Mouse (Mus musculus) thymus, postnatal 14 days (tissue): Measurements from ENCODE around the gene Noto.
"Not testable (repeated sequence)": the region's sequence is repeated elsewhere in the genome, so short reads cannot be mapped to it uniquely, and the experiment has no call there.

ENCODE experiments used
- DNase-seq: peaks from one replicate; pipeline ENCODE4 v3.0.0; 2021

Gene Noto

DNA sequence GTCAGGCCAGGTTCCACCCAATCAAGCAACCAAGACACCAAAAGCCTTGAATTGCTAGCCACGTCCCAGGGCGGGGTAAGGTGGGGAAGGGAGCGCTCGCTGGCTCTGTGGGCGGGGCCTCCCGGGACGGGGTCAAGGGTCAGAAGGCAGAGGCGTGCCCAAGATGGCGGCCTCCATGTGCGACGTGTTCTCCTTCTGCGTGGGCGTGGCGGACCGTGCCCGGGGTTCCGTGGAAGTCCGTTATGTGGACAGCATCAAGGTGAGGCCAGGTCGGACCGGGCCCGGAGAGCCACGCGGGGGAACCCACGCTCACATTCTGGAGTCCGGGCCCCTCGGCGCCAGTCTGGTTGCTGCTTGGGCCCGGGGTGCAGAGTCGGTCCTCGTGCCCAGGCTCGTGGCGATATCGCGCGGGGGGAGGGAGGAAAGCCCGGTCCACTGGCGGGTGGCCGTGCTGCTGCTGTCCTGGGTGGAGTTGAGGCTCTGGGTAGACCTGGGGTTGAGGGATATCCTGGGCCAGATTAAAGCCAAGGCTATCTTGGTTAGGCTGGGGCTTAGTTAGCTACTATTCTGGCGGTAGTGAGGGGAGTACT is 8.3 kb downstream of the Noto start, which contains the start of gene Smyd5:
Smyd5 (plus strand) TSS at position 148 of the 590 bp plus-strand sequence.
- DNase-seq = peak; percentile 90

DNA sequence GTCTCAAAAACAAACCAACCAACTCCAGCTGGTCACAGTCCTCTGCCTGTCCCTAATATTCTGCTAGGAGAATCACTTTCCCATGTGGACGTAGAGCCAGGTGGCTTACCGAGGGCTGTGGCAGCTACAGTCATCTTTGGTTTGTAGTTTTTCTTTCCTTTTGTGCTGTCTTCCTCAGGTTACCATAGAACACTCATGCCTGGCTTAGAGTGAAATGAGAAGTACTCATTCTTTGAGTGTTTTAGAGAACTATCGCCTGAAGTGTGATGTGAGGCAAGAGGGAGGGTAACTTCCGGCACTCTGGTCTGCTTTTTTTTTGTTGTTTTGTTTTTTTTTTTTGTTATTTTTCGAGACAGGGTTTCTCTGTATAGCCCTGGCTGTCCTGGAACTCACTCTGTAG is 10.2 kb downstream of the Noto start:
- no peak for DNase-seq

DNA sequence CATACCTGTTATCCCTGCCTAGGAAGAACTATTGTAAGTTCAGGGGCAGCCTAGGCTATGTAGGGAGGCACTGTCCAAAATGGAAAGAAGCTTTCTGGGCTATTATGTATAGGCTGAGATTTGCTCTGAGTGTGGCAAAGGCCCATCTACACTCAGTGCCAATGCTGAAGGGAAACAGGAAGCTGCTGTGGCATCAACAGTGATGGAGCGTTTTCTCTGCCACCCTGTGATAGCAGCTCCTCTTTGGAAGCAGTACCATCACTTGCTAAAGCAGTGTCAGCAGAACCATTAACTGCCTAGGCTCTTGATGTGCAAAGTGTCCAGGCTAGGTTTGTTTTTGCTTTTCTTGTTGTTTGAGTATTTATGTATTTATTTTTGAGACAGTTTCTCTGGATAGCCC is 12.5 kb downstream of the Noto start:
- no peak for DNase-seq

DNA sequence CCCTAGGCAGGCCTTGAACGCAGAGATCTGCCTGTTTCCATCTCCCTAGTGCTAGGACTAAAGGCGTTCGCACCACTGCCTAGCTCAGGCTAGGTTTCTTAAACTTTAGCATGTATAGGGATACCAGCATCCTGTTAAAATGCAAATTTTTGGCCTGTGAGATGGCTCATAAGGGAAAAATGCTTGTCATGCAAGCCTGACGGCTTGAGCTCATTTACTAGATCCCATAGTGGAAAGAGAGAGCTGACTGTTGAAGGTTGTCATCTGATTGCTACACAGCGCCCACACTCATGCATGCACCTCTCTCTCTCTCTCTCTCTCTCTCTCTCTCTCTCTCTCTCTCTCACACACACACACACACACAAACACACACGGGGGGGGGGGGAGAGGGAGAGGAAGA is 12.9 kb downstream of the Noto start:
- DNase-seq = no peak

DNA sequence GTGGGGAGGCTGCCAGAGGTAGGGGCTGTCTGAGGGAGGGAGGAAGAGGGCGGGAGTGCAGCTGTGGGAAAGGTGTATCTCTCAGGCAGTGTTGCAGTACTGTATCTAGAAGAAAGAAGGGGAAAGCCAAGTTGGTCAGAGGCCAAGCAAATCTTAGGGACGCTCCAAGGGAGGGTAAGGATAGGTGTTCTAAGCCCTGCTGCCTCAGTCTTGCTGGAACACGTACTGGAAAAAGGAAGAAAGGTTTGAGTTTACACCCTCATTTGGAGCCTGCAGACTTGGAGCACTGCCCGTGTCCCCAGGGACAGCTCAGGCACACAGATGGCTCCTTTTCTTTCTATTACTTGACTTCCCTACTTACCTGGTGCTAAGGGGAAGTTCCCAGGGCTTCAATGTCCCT is 17.5 kb downstream of the Noto start:
- DNase-seq = no peak

DNA sequence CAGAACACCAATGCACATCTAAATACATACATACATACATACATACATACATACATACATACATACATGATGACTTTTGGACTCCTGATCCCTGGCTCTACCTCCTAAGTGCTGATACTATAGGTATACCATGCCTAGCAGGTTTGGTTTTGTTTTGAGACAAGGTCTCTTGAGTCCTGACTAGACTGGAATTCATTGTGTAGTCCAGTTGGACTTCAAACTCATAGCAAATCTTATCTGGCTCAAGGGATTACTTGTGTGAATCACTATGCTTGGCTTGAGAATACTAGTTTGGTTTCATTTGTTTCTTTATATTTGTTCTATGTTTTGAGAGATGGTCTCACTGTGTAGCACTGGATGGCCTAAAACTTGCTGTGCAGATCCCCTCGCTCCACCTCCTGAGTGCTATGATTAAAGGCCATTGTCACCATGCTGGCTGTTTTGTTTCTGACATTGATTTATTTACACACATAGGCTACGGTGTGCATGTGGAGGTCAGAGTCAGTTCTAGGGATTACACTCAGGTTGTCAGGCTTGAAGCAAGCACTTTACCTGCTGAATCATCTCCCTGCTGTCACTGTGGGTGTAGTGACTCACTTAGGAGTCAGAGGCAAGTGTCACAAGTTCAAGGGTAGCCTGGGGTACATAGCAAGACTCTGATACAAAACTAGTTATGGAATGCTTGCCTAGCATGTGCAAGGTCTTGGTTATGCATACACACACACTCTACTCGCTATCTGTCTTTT is 20.0 kb downstream of the Noto start:
- no peak for DNase-seq

DNA sequence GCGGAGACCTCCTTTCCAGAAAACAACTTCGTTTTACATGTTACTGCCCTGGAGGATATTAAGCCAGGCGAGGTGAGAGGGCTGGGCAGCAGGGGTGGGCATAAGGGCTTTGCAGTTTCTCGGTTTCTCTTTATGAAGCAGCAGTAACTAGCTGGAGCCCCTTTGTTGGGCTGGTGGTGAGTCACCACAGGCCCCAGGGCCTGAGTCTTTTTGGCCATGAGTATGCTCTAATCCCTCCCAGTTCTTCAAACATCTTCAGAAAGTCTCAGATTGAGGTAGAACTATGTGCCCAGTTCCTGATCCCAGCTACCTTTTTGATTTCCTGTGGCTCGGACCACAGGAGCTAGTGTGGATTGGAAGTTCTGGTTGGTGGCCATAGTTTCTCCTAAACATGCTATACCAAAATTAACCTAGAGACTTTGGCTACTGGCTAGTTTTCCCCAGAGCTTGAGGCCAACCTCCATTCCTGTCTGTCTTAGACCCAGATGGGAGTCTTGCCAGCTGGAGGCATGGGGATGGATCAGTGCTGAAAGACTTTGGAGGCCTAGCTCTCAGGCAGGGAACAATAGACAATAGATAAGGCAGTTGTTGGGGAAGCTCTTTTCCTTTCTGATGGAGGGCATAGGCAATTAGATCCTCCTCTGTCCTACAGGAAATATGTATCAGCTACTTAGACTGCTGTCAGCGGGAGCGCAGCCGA is 20.7 kb downstream of the Noto start:
- no peak for DNase-seq

DNA sequence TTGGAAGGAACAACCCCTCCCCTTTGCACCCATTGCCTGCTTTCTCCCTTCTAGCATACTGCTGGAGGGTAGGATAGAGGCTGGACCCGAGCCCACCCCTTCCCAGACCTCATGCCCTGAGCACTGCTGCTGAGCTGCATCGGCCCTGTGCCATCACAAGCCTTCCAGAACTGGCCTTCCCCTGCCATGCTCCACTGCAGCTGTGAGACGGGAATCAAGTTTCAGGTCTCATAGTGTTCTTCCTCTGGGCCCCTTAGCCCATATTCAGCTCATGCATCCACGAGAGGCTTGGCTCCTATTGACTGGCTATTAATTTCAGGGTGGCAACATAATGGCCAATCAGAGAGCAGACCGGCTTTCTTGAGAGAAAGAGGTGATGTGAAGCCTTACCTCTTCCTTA is 21.6 kb downstream of the Noto start:
- no peak for DNase-seq

DNA sequence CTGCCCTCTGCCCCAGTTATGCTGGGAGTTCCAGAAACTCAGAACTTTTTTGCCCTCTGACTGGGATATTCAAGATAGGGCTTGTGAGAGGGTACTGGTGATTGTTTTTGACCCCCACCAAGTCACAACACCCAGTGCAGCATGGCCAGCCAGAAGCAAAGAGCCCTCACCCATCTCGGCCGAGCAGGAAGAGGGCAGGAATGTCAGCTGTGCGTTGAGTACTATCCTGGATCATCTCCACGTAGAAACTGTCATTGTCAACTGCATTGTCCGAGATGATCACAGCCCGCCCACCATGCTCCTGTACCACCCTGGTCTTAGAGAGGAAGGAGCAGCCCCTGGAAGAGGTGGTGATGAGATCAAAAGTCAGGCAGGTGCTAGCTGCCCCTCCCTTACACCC is 23.7 kb downstream of the Noto start:
- no peak for DNase-seq

DNA sequence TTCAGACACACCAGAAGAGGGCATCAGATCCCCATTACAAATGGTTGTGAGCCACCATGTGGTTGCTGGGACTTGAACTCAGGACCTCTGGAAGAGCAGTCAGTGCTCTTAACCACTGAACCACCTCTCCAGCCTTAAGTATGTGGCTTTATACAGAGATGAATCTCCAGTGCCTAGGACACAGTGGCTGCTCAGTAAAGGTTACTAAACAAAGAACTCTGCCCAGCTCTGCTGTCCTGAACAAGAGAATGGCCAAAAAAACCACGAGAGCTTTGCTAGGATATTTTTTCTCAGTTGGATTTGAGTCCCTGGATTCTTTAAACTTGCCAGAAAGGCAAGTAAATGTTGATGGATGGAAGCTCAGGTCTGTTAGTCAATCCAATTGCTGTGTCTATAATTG is 26.5 kb downstream of the Noto start:
- DNase-seq = not testable (repeated sequence)

DNA sequence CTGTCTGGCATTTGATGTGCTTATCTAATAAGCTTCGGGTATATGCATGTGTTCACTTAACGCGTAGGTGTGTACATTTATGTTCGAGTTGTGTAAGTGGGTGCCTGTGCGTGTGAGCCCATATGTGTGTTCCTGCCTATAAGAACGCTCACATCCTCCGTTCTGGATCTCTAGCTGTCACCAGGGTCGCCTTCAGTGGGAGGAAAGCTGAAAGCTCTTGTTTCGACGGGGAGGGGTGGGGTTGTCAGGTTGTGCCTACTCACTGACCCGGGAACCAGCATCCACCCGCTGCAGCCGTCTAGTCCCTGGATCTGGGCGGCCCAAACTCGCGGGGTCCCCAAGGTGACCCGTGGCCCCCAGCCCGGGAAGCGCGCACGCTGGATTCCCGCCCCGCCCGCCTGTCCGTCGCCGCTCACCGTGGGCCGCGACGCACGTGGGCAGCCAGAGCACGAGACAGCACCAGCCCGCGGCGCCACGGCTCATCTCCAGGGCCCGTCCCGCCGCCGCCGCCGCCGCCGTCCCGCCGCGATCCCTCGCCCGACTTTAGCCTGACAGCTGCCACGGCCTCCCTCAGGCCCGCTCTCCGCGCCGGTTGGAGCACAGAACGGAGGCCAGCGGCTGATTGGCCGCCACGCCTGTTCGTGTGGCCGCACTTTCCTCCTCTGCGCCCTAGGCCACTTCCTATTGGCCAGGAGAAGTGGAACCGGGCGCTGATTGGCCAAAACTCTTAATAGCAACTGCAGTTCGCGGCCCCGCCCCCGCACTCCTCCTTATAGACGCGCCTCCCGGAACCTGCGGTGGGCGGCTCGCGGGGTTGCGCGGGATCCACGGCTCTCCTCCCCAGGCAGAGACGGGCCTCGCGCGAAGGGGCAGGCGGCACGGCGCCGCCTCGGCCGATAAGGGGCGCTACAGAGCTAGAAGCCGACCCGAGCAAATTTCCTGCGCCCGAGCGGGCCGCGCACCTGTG is 27.3 kb downstream of the Noto start, which contains the start of gene Cct7:
Cct7 (plus strand) TSS at position 818 of the 967 bp plus-strand sequence.
- DNase-seq = peak; percentile 99

DNA sequence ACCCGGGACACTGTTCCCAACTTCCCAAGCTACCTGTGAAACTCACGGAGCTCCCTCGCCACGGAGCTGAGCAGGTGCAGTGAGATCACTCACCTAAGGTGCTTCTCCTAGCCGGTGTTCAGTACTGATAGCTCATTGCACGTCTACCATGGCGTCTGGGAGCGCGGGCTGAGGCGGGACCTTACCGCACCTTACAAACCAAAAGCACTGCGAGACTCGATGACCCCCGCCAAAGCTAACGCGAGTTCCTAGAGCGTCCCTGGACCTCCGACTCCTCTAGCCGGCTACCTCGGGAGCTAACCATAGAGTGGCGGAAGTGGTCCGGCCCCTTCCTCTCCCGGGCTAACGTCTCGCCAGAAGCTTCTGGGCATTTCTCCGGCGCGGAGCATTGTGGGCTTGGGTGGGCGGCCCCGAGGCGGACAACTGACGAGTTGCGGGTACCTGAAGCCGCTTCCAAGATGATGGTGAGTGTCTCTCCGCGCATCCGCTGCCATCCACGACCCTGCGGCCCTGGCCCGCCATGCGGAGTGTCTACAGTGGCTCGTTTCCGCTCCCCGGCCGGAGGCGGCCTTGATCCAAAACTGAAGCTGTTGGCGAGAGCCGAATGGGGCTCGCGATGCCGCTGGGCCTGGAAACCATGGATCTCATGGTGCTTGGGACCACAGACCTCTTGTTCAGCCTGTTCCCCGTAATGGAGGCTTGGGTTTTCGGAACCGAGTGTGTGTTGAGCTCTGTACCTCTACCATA is 28.2 kb downstream of the Noto start, which contains the start of gene Pradc1:
Pradc1 (minus strand) TSS at position 307 of the 747 bp plus-strand sequence.
- peak; percentile 96 for DNase-seq

DNA sequence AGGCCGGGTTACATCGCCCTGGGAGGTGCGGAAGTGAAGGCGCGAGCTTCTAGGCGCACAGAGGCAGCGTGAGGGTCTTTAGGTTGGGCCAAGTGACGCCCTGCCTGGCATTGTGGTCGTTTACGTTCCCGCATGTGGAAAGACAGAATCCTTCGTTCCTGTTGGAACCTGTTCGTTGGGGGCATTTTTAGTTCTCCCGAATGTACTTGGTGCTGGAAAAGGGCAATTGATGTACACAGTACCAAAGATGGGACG is 28.7 kb downstream of the Noto start:
- DNase-seq = no peak

DNA sequence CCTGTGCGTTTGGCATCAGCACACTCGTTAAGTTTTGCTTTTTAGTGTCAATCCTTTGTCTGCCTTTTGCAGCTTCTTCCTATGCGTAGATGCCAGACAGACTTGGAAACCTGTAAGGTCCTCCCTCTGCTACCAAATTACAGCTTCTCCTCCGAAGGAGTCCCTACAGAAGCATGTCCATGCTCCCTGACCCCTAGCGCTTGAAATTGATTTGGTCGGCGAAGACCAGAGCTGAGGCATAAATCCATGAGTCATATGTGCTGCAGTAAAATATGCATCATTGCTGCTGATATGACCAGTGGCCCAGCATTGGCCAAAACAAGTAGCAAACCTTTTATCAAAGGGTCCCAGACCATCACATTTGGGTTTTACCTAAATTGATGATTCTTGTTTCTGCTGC is 29.1 kb downstream of the Noto start:
- DNase-seq = no peak

DNA sequence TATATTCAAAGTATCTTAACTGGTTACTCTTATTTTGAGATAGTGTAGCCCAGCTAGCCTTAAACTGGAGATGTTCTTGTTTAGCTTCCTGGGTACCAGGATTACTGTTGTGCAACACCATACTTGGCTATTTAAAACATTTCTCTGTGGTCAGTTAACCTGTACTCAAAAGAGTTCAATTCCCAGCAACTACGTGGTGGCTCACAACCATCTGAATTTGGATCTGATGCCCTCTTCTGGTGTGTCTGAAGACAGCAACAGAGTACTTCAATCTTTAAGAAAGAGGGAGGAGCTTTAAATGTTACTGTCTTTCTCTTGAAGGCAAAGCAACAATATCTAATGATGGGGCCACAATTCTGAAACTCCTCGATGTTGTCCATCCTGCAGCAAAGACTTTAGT is 35.9 kb downstream of the Noto start:
- DNase-seq = no peak

DNA sequence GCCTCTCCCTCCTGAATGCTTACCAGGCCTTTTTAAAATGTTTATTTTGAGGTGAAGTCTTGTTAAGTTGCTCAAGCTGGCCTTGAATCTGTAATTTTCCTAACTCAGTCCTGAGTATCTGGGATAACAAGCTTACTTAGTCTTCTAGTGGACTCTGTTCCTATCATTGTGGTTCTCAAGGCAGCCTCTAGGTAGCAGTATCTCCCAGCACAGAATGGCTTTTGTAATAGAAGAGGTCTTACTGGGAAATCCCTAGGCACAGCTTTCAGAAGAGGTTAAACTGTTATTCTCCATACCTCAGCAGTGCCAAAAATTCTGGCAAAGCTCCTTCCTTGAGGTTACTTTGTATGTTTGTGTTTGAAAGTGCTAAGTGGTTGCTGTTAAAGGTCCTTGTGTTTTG is 41.7 kb downstream of the Noto start:
- no peak for DNase-seq

DNA sequence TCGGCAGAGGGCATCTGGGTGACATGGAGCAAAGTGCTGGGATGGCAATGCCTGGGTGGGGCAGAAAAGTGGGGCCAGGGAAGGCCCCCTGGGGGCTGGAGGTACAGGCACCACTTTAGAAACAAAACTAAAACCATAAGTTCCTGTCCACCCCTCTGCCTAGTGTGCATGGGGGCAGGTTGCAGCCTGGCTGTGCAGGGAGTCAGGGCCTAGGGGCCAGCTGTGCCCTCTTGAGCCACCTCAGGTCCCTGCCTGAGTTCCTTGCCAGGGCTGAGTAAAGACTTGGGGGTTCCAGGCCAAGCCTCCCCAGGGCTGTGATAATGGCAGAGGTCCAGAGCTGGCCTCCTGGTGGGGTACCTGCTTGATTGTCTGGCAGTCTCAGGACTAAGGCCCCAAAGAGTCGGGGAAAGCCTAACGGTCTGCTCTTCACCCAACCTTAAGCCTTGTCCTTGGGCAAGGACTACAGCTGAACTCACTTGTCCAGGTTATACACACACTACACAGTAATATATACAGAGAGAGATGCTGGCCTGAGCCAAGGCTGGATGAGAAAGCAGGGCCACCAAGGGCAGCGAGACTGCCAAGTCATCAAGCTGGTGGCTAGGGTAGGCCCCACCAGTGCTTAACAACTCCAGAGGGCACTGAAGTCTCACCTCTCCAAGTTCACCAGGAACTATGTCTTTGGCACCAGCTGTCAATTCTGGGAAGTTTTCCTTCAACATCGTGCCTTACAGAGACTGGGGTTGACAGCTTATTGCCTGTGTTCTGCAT is 46.2 kb downstream of the Noto start:
- no peak for DNase-seq

DNA sequence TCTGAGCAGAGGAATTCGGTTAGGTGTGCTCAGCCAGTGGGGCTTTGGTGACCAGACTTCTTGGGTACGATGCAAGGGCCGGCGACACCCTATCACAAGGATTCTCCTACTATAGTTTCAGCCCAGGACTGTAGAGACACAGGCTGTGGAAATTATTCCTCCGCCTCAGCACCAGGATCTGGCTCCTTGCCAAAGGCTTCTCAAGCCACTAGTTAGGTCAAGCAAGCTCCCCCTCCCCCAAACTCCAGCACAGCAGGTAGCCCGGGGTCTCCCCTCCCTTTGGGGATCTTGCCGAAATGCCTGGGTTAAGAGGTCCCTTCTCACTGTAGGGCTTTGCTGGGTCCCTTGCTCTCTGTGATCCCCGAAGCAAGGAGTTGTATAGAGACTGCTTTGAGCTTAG is 48.3 kb downstream of the Noto start:
- DNase-seq = no peak

DNA sequence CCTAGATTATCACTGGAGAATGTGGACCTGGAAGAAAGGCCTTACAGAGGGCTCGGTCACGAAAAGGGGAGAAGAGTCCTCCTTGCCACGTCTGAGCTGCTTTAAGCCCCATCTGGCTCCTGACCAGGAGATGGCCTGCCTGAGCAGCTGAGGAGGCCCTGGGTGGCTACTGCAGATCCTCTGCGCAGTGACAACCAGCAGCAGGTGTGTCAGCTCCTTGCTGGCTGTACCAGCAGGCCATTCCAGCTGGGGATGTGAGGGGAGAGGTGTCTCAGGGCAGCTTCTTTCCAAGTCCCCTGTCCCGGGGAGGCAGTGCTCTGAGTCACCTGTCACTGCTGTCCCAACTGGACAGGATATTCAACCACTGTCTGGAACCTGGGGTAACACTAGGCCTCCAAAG is 48.9 kb downstream of the Noto start:
- DNase-seq = no peak

DNA sequence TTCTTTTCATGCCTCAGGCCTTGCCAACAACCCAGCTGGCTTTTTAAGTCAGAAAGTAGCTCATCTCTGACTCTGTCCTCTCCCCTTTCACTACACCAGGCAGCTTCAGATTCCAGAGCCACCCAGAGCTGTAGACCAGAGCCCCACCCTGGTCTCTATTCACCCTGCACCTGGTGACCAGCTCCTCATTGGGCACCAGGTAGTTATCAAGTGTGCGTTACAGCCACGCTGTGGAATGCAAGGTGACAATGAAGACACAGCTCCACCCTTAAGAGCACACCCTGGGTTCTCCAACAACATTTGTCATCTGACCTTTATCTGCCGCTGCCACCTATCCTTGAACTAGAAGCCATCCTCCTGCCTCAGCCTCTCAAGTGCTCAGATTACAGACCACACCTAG is 51.9 kb downstream of the Noto start:
- DNase-seq = no peak

DNA sequence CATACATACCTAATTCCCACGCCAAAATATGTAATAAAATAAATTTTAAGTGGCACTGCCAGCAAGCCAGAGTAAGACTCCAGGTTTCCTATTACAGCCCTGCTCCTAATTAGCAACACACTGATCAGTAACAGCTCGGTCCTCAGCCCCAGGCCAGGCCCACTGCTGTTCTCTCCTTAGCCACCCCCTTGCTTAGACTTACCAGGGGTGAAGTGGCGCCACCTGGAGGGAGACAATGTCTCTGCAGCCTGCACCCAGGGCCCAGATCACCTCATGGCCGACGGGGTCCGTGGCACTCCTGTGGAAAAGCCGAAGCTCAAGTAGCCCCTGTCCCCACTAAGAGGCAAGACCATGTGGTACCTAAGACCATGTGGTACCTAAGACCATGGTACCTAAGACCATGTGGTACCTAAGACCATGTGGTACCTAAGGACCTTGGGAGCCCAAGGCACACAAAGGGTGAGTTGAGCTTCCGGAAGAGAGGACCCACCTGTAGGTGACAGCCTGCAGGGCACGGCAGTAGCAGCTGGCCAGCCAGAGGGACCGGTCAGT is 53.8 kb downstream of the Noto start:
- peak; percentile 34 for DNase-seq
